Mouse (Mus musculus): ENCODE measurements around the gene Brd4. TPM values are rescaled to one million over a fixed set of nuclear protein-coding genes. Genes with fewer than 3 reads are reported as not detected.

Gene Brd4
- polyA plus RNA-seq, 1 experiment from 2014 or later, result 20.2 TPM

GRCm38 (mm10) chr17:32262831-32263559 is 21.5 kb downstream of the Brd4 start:
- H3K4me3 ChIP-seq (ENCODE audit: low read depth, low read length), result no peak overlapping the region
- no peak overlapping the region for H3K4me2 ChIP-seq (ENCODE audit: low read depth, low read length)
- TF ChIP-seq CTCF (IDR thresholded peaks at IDR 0.05; ENCODE audit: low read depth), result no peak
- TF ChIP-seq EP300 (IDR thresholded peaks at IDR 0.05; ENCODE audit: low read depth), result no peak
- no peak for ATAC-seq
- H3K9me3 ChIP-seq (ENCODE audit: low read length), result no peaks in the 10 kb centered on the region
- no peaks in the 10 kb centered on the region for H3K27me3 ChIP-seq (ENCODE audit: insufficient read depth, low read length)
- no peak for DNase-seq
- WGBS (ENCODE audit: insufficient replicate concordance), result 88% methylated on average over 8 of the region's 8 CpGs
- H3K36me3 ChIP-seq (replicated peaks; ENCODE audit: insufficient read depth, low read length), result peaks cover 4% of the 10 kb centered on the region; the same call in 1 of the 2 replicates
- no peak overlapping the region for H3K27ac ChIP-seq (ENCODE audit: low read depth)
- no peak overlapping the region for H3K9ac ChIP-seq (replicated peaks)
- peaks cover 25% of the 10 kb centered on the region for H3K4me1 ChIP-seq (ENCODE audit: insufficient read depth)

- H3K4me1 ChIP-seq (ENCODE audit: insufficient read depth), result peaks cover 28% of the 10 kb centered on the region
- WGBS (ENCODE audit: insufficient replicate concordance), result 78% methylated on average over 2 of the region's 2 CpGs
- no peak overlapping the region for H3K9ac ChIP-seq (replicated peaks)
Observed at GRCm38 (mm10) chr17:32258869-32259268, 25.7 kb downstream of the Brd4 start.

GRCm38 (mm10) chr17:32257944-32258343 is 26.6 kb downstream of the Brd4 start:
- H3K9me3 ChIP-seq (ENCODE audit: low read length), result no peaks in the 10 kb centered on the region
- H3K4me2 ChIP-seq (ENCODE audit: low read depth, low read length), result no peak overlapping the region
- TF ChIP-seq CTCF (IDR thresholded peaks at IDR 0.05; ENCODE audit: low read depth), result no peak
- no peak for TF ChIP-seq EP300 (IDR thresholded peaks at IDR 0.05; ENCODE audit: low read depth)
- 38% methylated on average over 6 of the region's 6 CpGs for WGBS (ENCODE audit: insufficient replicate concordance)
- no peak overlapping the region for H3K9ac ChIP-seq (replicated peaks)
- peaks cover 26% of the 10 kb centered on the region for H3K4me1 ChIP-seq (ENCODE audit: insufficient read depth)
- peaks cover 4% of the 10 kb centered on the region; the same call in 1 of the 2 replicates for H3K36me3 ChIP-seq (replicated peaks; ENCODE audit: insufficient read depth, low read length)
- no peaks in the 10 kb centered on the region for H3K27me3 ChIP-seq (ENCODE audit: insufficient read depth, low read length)
- H3K4me3 ChIP-seq (ENCODE audit: low read depth, low read length), result no peak overlapping the region
- no peak for ATAC-seq
- H3K27ac ChIP-seq (ENCODE audit: low read depth), result no peak overlapping the region
- no peak for DNase-seq

More at GRCm38 (mm10) chr17:32258869-32259268, 25.7 kb downstream of the Brd4 start:
- H3K36me3 ChIP-seq (replicated peaks; ENCODE audit: insufficient read depth, low read length), result peaks cover 4% of the 10 kb centered on the region; the same call in 1 of the 2 replicates
- H3K27me3 ChIP-seq (ENCODE audit: insufficient read depth, low read length), result no peaks in the 10 kb centered on the region
- H3K4me2 ChIP-seq (ENCODE audit: low read depth, low read length), result no peak overlapping the region
- no peaks in the 10 kb centered on the region for H3K9me3 ChIP-seq (ENCODE audit: low read length)
- DNase-seq (no peak), ATAC-seq (no peak)
- H3K27ac ChIP-seq (ENCODE audit: low read depth), result no peak overlapping the region
- H3K4me3 ChIP-seq (ENCODE audit: low read depth, low read length), result no peak overlapping the region
- TF ChIP-seq EP300 (IDR thresholded peaks at IDR 0.05; ENCODE audit: low read depth) (no peak), CTCF (IDR thresholded peaks at IDR 0.05; ENCODE audit: low read depth) (peak; percentile 42)

GRCm38 (mm10) chr17:32257452-32257851 is 27.1 kb downstream of the Brd4 start:
- 79% methylated on average over 2 of the region's 2 CpGs for WGBS (ENCODE audit: insufficient replicate concordance)
- H3K4me3 ChIP-seq (ENCODE audit: low read depth, low read length), result no peak overlapping the region
- H3K4me1 ChIP-seq (ENCODE audit: insufficient read depth), result peaks cover 23% of the 10 kb centered on the region
- H3K27ac ChIP-seq (ENCODE audit: low read depth), result no peak overlapping the region
- H3K36me3 ChIP-seq (replicated peaks; ENCODE audit: insufficient read depth, low read length), result peaks cover 4% of the 10 kb centered on the region; the same call in 1 of the 2 replicates
- DNase-seq, result no peak
- H3K9ac ChIP-seq (replicated peaks), result no peak overlapping the region
- H3K27me3 ChIP-seq (ENCODE audit: insufficient read depth, low read length), result no peaks in the 10 kb centered on the region
- H3K4me2 ChIP-seq (ENCODE audit: low read depth, low read length), result no peak overlapping the region
- no peaks in the 10 kb centered on the region for H3K9me3 ChIP-seq (ENCODE audit: low read length)
- no peak for ATAC-seq
- TF ChIP-seq EP300 (IDR thresholded peaks at IDR 0.05; ENCODE audit: low read depth) (no peak), CTCF (IDR thresholded peaks at IDR 0.05; ENCODE audit: low read depth) (no peak)

GRCm38 (mm10) chr17:32256896-32257295 is 27.6 kb downstream of the Brd4 start:
- no peak overlapping the region for H3K4me3 ChIP-seq (ENCODE audit: low read depth, low read length)
- DNase-seq (no peak), ATAC-seq (no peak)
- H3K4me1 ChIP-seq (ENCODE audit: insufficient read depth), result peaks cover 21% of the 10 kb centered on the region
- 0 out of 2 replicates have a peak, but pooled peaks cover 4% of the 10 kb centered on the region for H3K36me3 ChIP-seq (replicated peaks; ENCODE audit: insufficient read depth, low read length)
- TF ChIP-seq EP300 (IDR thresholded peaks at IDR 0.05; ENCODE audit: low read depth) (no peak), CTCF (IDR thresholded peaks at IDR 0.05; ENCODE audit: low read depth) (no peak)
- no peak overlapping the region for H3K9ac ChIP-seq (replicated peaks)
- H3K4me2 ChIP-seq (ENCODE audit: low read depth, low read length), result no peak overlapping the region
- 78% methylated on average over 2 of the region's 2 CpGs for WGBS (ENCODE audit: insufficient replicate concordance)
- H3K27me3 ChIP-seq (ENCODE audit: insufficient read depth, low read length), result no peaks in the 10 kb centered on the region
- no peak overlapping the region for H3K27ac ChIP-seq (ENCODE audit: low read depth)
- H3K9me3 ChIP-seq (ENCODE audit: low read length), result no peaks in the 10 kb centered on the region

- H3K9me3 ChIP-seq (ENCODE audit: low read length), result no peaks in the 10 kb centered on the region
- WGBS (ENCODE audit: insufficient replicate concordance), result 84% methylated on average over 2 of the region's 2 CpGs
- H3K9ac ChIP-seq (replicated peaks), result no peak overlapping the region
- no peaks in the 10 kb centered on the region for H3K27me3 ChIP-seq (ENCODE audit: insufficient read depth, low read length)
- DNase-seq, result no peak
- TF ChIP-seq EP300 (IDR thresholded peaks at IDR 0.05; ENCODE audit: low read depth) (no peak), CTCF (IDR thresholded peaks at IDR 0.05; ENCODE audit: low read depth) (no peak)
- H3K27ac ChIP-seq (ENCODE audit: low read depth), result no peak overlapping the region
- H3K36me3 ChIP-seq (replicated peaks; ENCODE audit: insufficient read depth, low read length), result peaks cover 5% of the 10 kb centered on the region; the same call in 1 of the 2 replicates
- no peak for ATAC-seq
- H3K4me2 ChIP-seq (ENCODE audit: low read depth, low read length), result no peak overlapping the region
- peaks cover 17% of the 10 kb centered on the region for H3K4me1 ChIP-seq (ENCODE audit: insufficient read depth)
- H3K4me3 ChIP-seq (ENCODE audit: low read depth, low read length), result no peak overlapping the region
Observed at GRCm38 (mm10) chr17:32253261-32253660, 31.3 kb downstream of the Brd4 start.

All from liver, postnatal 0 days (tissue).